Mouse (Mus musculus) thymus, postnatal 25 days (tissue): ENCODE measurements around the gene Trip12.
A peak's percentile ranks its signal among the peaks of the same experiment; 100 is the strongest.

Experiments
- DNase-seq: peaks from one replicate; pipeline ENCODE4 v3.0.0; 2022

The Trip12 gene

DNA sequence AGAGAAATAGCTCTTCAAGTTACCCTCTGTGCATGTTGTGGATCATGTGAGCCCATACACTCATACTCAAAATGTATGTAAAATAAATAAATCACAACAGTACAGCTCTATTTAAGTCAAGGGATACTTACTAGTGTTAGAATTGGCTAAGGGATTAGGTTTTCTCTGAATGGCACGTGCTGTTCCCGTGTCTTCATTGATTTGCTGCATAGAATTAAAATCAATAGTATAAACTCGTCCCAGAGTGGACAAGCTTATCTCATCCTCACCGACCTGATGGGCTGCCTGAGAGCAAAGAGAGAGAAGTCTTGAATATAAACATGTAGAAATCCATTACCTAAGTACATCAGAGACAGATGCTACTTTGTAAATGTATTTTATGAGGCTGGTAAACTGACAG lies 81.5 kb downstream of the Trip12 start:
- no peak for DNase-seq

DNA sequence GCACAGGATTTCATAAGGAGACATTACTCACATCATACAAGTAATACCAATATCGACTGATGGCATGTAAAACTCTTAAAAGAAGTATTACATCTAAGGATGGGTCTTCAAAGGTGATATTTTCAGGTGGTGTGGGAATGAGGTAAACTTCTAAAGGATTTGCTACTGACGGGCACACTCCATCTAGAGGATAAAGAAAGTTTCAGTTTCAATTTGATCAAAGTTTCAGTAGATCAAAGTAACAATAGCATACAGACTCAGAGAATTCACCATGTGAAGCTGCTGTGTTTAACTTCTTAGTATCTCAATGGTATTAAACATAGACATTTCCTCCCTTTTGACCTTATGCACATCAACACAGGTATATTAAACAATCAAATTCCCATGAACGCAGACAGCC lies 98.2 kb downstream of the Trip12 start:
- no peak for DNase-seq

DNA sequence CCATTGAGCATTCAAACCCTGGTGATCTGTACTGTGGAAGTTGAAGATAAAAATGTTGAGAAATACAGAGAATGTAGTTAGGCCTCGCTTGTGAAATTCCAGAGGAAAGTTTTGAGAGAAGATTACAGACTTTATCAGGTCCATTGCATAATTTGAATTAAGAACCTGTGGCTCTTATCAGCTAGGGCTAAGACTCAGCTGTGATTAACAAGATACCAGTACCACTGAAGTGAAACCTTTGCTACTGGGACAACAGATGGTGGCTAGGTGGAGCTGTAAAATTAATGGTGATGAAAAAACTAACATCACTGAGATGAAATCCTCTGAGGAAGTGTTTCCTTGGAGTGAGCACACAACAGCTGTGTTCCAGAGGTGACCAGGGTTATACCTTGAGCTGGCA lies 100.2 kb downstream of the Trip12 start:
- no peak for DNase-seq

DNA sequence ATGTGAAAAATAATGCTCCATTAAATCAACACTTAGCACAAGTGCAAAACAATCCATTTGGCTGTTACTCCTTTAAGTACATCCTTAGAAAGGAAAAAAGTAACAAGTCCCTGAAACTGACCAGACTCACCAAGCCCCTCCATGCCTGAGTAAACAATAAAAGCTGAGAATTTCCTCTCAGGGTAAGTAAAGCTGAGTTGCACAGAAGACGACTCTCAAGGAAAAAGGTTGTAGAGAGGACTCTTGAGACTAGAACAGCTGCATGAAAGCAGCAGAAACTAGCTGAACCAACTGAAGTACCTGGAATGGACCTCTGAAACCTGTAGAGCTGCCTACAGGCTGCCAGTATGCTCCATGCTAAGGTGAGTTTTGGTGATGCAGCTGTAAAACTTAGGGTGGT lies 103.2 kb downstream of the Trip12 start:
- no peak for DNase-seq

DNA sequence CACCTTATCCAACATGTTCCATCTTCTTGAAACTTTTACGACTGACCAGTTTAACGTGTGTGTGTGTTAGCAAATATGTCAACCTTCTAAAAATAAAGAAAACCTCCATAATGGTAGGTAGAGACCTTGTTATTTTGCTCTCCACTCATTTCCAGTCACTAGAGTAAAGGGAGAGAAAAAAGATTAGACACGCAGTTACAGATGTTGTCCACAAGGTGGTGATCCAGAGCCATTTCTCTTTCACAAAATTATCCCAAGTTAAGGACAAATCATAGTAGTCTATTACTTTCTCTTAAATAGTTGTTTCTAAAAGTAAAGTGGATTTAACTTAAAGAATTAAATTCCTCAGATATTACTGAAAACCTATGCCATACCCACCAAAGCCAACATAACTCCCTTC lies 106.5 kb downstream of the Trip12 start:
- no peak for DNase-seq

DNA sequence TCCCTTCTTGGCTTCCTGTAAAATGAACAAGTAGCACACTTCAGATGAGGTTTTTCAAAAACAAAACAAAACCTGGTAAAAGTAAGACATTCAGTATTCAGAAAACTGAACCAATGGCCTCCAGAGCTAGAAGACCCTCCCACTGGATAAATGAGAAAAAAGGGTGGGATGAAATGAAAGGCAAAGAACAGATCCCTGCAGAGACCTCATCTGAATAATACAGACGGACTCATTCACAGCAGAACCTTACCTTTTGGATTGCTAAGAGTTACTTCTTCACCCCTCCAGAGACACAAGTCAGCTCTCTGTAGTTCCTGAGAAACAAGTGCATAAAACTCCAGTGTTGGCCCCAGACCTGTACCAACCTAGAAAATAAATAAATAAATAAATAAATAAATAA lies 108.6 kb downstream of the Trip12 start:
- no peak for DNase-seq

DNA sequence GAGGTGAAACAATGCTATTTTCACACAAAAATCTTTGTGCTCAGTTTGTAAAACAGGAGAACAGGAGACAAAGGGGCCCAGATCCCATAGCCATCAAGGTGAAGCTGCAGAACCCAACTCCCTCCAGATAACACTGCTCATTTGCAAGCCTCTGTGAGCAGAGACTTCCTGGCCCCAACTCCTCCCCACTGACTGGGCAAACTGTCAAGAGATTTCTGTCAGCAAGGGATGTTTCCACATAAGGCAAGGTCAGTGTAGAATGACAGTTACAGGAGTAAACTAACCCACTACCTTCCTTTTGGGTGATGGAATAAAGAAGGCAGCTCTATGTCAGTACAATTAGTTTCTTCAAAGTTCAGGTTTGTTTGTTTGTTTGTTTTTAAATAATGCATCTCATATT lies 117.5 kb downstream of the Trip12 start:
- no peak for DNase-seq

DNA sequence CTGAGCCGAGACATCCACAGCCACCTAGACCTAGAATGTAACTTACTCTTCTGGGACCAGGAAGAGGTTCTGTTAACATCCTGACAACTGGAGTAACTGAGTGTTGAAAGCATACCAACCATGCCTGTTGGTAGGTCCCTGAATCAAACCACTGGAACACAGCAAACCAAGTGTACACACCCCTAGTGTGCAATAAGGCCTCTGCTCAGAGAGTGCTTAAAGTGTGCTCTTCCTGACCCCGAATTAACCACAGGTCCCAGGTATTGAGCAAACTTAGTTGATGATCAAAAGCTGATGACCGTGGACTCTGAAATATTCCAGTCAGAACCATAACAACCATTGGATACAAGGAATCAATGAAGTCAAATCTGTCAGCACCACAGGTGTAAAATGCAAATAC lies 117.9 kb downstream of the Trip12 start:
- DNase-seq: no peak

DNA sequence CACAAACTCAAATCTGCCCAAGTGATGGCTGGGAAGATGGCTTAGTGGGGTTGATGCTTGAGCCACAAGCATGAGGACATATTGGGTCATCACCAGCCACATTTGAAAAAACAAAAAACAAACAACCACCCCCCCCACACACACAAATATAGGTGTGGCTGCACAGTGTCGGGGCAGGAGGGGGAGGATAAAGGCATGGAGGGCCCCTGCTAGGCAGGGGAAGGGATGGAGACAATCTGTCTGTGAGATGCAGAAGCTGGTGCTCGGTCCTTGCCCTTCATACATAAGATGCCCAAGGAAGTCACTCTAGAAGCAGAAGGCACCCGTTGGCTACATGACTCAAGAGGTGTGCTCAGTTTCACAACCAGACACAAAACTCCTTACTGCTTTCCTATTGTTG lies 118.4 kb downstream of the Trip12 start:
- DNase-seq: no peak

DNA sequence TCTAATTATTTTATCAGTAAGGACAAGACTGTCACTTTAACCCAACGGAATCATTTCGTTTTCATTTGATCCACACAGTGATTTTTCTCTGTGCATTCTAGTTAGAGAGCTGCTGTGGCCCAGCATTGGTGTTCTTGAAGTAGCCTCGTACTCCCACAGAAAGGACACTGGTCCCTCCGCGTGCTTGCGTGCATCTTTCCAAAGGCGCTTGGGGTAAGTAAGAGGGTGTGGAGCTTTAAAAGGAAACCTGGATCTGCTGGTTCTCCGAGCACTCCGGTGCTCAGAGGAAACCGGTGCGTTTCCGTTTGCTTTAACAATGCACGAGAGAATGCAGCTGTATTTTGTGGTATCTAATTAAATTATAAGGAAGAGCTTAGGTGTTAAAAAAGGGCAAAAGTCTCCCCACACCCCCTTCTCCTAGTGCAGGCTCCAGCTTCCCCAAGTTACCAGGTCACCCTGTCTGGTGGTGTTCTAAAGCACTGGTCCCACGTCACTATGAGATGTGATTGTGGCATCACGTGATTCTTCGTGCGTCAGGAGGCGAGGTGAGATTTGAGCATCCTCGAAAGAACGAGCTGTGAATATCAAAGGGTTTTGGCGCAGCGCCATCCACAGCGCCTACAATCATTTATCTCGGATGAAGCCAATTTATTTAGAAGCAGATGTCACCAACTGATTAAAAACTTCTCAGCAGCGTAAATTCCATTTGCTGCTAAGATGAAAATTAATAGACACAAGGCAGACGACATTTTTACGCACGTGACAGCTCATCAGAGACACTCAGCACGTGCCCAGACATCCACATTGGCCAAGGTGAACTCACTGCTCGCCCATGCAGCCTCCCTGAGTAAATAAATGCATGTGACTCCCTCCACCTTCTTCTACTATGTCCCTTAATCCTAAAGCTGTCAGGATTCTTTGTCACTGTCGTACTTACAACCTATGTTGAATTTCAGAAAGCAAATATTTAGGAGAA lies 130.2 kb downstream of the Trip12 start:
- no peak for DNase-seq

DNA sequence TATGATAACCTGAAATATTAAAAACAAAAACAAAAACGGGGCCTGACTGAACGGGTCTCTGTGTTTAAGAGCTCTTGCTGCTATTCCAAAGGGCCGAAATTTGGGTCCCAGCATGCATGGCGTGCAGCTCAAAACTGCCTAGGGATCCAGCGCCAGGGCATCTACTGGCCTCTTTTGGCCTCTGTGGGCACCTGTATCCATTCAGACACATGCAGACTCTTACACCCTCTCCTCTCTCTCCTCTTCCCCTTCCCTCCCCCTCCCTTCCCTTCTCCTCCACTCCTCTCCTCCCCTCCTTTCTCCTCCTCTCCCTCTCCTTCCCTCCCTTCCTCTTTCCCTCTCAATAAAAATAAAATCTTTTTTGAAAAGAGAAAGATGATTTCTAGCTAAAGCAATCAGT lies 130.9 kb downstream of the Trip12 start:
- no peak for DNase-seq

DNA sequence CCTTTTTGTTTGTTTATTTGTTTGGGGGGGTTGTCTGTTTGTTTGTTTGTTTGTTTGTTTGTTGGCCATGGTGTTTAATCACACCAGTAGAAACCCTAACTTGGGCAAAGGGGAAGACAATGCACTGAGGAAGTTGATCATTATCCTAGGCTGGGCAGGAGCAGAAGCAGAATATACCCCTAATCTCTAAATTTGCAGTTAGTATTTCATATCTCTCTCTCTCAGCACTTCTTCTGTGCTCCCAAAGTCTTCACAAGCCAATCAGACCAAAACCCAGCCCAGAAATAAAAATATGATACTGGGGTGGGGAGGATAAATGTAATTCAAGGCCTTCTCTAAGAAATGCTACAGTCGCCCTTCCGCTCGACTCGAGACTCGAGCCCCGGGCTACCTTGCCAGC lies 140.1 kb downstream of the Trip12 start:
- no peak for DNase-seq

DNA sequence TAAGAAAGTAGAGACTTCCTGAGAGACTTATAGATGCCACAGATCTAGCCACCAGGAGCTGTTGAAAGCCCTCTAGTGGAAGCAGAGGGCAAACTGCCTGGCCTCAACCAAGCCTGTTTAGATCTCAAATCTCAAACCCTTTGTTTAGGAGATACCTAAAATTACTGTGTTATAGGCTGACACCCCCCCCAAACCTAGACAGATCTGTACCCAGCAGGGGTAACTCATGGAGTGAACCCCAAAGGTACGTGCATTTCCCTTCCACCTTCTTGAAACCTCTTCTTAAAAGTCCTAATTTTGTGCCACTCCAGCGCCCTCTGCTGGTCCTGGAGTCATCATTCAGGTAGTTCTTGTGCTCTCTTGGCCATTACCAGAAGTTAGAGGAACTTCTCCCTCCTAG lies 143.2 kb downstream of the Trip12 start:
- DNase-seq: peak; percentile 17

DNA sequence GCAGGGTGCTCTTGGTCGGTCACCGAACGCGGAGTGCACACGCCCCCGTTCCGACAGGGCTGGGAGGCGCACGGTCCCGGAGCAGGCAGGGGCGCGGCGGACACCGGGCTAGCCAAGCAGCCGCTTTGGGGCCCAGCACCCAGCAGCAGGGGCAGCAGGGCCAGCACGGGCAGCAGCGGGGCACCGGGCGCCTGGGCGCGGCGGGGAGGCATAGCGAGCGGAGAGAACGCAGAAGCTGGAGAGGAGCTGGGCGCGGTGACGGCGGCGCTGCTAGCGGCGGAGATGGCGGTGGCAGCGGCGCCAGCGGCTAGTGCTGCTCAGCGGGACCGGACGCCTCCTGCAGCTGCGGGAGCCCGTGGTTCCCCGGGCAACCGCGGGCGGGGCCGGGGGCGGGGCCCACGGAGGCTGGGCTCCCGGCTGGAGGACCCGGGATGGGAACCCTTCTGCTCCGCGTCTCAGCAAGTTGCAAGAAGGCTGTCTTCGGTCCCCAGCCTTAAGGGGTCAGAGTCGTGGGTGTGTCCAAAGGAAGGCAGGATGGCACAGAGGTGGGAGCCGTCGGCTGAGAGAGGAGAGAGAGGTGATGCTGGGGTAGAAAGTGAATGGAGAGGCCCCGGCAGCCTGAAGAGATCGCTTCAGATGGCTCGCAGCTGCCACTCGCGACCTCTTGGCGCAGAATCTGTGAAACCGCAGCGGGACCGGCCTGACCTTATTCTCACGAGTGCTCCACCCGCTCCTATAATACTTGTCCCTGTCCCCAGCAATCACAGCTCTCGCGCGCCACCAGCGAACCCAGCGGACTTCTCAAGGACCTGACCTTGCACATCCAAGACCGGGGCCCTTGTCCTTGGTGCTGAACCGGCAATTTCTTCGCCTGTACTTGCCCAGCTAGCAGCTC lies 144.6 kb downstream of the Trip12 start, which contains the start of gene Dner:
Dner (minus strand) TSS at position 705 of the 895 bp plus-strand sequence.
- DNase-seq: peak; percentile 44

DNA sequence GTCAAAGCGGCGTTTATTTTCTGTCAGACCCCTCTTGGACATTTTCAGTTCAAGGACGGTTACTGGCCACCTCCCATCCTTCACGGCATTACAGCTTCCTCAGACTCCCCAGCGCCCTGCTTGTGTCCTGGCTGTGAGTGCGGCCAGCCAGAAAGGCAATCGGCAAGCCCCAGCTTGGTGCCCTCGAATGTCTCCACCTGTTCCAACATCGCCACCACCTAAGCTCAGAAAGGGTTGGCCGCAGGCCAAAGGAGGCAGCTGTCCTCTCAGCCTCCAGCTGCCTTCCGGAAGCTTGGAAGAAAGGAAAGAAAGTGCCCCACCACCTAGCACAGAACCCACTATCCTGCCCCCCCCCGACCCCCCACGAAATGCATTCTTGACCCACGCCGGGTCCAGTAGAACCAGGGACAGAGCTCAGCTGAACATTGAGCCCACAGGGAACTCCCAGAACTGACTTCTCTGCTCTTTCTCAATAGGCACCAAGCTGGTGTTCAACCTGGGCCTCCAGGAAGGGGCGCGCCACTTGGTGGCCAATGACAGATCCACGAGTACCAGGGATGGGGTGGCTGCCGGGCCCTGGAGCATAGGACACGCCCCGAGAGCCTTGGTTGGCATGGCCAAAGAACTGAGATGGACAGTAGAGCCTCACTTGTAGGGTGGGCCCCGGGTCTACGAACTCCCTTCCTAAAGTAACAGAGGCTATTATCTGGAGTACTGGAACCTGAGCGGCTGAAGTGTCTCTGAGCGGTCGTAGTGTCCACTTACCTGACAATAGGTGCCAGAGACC lies 145.4 kb downstream of the Trip12 start:
- DNase-seq: no peak

DNA sequence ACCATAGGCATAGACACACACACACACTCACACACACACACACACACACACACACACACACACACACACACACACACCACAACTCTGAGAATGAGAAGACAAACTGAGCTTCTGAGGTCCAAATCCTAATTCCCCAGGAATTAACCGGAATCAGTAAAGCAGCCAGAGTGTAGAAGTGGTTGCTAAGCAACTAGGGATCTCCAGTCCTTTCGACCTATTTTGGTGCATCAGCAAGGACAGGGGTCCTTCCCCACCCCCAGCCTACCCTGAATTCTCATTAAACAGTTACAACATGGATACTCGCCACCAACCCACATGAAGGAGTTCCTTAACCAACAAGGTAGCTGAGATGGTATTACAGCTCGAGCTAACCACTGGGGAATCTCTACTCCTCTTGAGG lies 162.4 kb downstream of the Trip12 start:
- no peak for DNase-seq
